Mouse (Mus musculus) limb, embryonic 11.5 days (tissue): Measurements from ENCODE around the gene Mrpl24. TPM values are rescaled to one million over a fixed set of nuclear protein-coding genes. Genes with fewer than 3 reads are reported as not detected.

Experiments used
- ATAC-seq: fragments of 200-750 bp; cut with Nextera tagmentation; 2 replicates; pipeline ENCODE4 v1.8.0; 2017; ENCODE audit warnings: low read depth; ENCODE audit not compliant: insufficient number of reproducible peaks, low FRiP score, low TSS enrichment
- DNase-seq: peaks from one replicate; pipeline ENCODE4 v3.0.0-alpha.2; 2015; ENCODE audit warnings: low spot score
- H3K27ac ChIP-seq: fragments of 300-500 bp; sonication (generic); replicated peaks from 2 replicates; pipeline ENCODE4 v1.5.1; 2014; ENCODE audit warnings: low read depth, mild to moderate bottlenecking, low read length
- H3K27me3 ChIP-seq: fragments of 300-500 bp; sonication (generic); 2 replicates; pipeline ENCODE4 v1.6.1; 2014; ENCODE audit warnings: mild to moderate bottlenecking, low read length, mixed read lengths; ENCODE audit not compliant: control insufficient read depth, insufficient read depth
- H3K36me3 ChIP-seq: fragments of 300-500 bp; sonication (generic); 2 replicates; pipeline ENCODE4 v1.6.1; 2014; ENCODE audit warnings: mild to moderate bottlenecking, low read length, moderate library complexity, mixed read lengths; ENCODE audit not compliant: control insufficient read depth, insufficient read depth
- H3K4me1 ChIP-seq: fragments of 300-500 bp; sonication (generic); 2 replicates; pipeline ENCODE4 v1.6.1; 2014; ENCODE audit warnings: low read length, mixed read lengths; ENCODE audit not compliant: control insufficient read depth, insufficient read depth
- H3K4me2 ChIP-seq: fragments of 300-500 bp; sonication (generic); 2 replicates; pipeline ENCODE4 v1.6.1; 2014; ENCODE audit warnings: low read depth, mild to moderate bottlenecking, moderate library complexity; ENCODE audit not compliant: severe bottlenecking
- H3K4me3 ChIP-seq: fragments of 300-500 bp; sonication (generic); 2 replicates; pipeline ENCODE4 v1.5.1; 2014; ENCODE audit warnings: low read depth, low read length
- H3K9ac ChIP-seq: fragments of 300-500 bp; sonication (generic); 2 replicates; pipeline ENCODE4 v1.6.1; 2014; ENCODE audit warnings: mild to moderate bottlenecking, low read length
- H3K9me3 ChIP-seq: fragments of 300-500 bp; sonication (generic); 2 replicates; pipeline ENCODE4 v1.6.1; 2016; ENCODE audit warnings: low read length; ENCODE audit not compliant: control insufficient read depth
- WGBS: fragments of 180-500 bp; shearing (Covaris S2); extraction: QIAGEN DNeasy Blood & Tissue Kit; methylation state at CpG from one replicate; pipeline ENCODE4 v1.1.7; 2014; 5-methylcytosine and 5-hydroxymethylcytosine counted together
- polyA plus RNA-seq: library from polyadenylated mRNA; unstranded; fragments of >200 nt; fragmentation: Nextera tagmentation; extraction: Ambion mirVana; gene quantifications from 2 replicates; pipeline ENCODE4 v1.2.1, GENCODE M21; 2014

The Mrpl24 gene
- polyA plus RNA-seq, 1 experiment from 2014 or later: 76.8 TPM

DNA sequence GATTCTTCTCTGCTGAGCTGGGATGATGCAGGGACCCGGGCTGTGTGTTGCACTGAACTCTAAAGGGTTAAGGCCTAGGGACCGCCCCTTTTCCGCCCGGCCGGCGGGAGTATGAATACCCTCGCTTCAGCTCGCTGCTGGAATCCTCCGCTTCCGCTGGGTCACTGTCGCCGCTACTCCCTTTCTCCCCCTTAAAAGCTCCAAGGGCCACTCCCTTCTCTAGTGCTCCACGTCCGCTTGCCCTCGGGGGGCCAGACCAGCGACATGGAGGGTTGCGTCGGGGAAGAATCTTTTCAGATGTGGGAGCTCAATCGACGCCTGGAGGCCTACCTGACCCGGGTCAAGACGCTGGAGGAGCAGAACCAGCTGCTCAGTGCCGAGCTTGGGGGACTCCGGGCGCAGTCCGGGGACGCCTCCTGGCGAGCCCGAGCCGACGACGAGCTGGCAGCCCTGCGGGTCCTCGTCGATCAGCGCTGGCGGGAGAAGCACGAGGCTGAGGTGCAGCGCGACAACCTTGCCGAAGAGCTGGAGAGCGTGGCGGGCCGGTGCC is 51.7 kb downstream of the Mrpl24 start, which contains the start of gene Nes:
TSS of gene Nes (plus strand) at position 140 of the 550 bp plus-strand sequence.
- Histone ChIP-seq H3K4me2 (peak within 1 kb of the TSS; percentile 96), H3K9me3 (no peaks in the 10 kb centered on the region), H3K4me3 (peak within 1 kb of the TSS; percentile 49), H3K4me1 (peaks cover 42% of the 10 kb centered on the region), H3K27ac (0 out of 2 replicates have a peak within 1 kb of the TSS, but pooled peaks have one; percentile 36), H3K9ac (peak within 1 kb of the TSS; percentile 55), H3K36me3 (no peaks in the 10 kb centered on the region), H3K27me3 (peaks cover 19% of the 10 kb centered on the region)
- peak; percentile 60; the same call in 1 of the 2 replicates for ATAC-seq
- under 1% methylated on average over 44 of the region's 44 CpGs for WGBS
- DNase-seq: peak; percentile 86

DNA sequence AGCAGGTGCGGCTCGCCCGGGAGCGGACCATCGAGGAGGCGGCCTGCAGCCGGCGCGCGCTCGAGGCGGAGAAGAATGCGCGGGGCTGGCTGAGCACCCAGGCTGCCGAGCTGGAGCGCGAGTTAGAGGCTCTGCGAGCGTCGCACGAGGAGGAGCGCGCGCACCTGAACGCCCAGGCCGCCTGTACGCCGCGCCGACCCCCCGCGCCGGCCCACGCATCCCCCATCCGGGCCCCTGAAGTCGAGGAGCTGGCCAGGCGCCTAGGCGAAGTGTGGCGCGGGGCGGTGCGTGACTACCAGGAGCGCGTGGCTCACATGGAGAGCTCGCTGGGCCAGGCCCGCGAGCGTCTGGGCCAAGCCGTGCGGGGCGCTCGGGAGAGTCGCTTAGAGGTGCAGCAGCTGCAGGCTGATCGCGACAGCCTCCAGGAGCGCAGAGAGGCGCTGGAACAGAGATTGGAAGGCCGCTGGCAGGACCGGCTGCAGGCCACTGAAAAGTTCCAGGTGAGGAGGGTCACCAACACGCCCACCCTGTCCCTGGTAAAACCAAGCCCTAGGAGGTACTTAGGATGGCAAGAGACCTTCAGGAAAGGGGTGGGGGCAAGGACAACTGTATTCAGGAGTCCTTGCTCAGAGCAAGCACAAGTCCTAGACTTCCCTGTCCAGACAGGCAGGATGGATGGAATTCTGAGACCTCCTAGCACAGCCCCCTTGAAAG is 52.3 kb downstream of the Mrpl24 start:
- Histone ChIP-seq H3K27ac (0 out of 2 replicates have a peak overlapping the region, but pooled peaks have one; percentile 36), H3K4me1 (peaks cover 42% of the 10 kb centered on the region), H3K9me3 (no peaks in the 10 kb centered on the region), H3K4me2 (peak overlapping the region; percentile 96), H3K36me3 (no peaks in the 10 kb centered on the region), H3K4me3 (peak overlapping the region; percentile 49), H3K27me3 (peaks cover 19% of the 10 kb centered on the region), H3K9ac (peak overlapping the region; percentile 55)
- ATAC-seq (peak; percentile 38; the same call in 1 of the 2 replicates), DNase-seq (peak; percentile 42)
- WGBS: under 1% methylated on average over 60 of the region's 60 CpGs

DNA sequence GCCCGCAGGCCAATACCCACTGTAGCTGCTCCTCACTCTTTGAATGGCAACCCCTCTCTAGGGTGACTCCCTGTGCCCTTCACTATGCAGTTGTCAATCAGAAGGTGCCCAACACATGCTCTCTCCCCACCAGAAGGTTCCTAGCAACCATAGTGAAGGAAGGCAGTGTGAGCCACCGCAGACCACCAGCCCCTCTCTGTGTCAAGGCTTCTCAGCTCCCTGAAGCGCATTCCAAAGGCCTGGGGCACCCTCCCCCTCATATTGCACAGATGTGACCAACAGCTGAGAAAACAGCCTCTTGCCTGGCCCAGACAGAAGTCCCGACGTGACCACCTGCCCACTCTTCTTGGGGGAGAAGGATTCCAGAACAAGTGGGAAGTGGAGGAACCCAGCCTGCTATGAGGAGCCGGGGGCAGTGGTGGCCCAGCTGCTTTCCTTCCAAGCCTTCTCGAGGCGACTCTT is 52.9 kb downstream of the Mrpl24 start:
- 9% methylated on average over 8 of the region's 8 CpGs for WGBS
- H3K4me2 ChIP-seq: peak overlapping the region; percentile 96
- DNase-seq (peak; percentile 54), ATAC-seq (no peak)
- peaks cover 42% of the 10 kb centered on the region for H3K4me1 ChIP-seq
- H3K27ac ChIP-seq: no peak overlapping the region
- no peaks in the 10 kb centered on the region for H3K36me3 ChIP-seq
- H3K4me3 ChIP-seq: peak overlapping the region; percentile 49
- H3K27me3 ChIP-seq: peaks cover 19% of the 10 kb centered on the region
- H3K9ac ChIP-seq: peak overlapping the region; percentile 13; the same call in 1 of the 2 replicates
- no peaks in the 10 kb centered on the region for H3K9me3 ChIP-seq

DNA sequence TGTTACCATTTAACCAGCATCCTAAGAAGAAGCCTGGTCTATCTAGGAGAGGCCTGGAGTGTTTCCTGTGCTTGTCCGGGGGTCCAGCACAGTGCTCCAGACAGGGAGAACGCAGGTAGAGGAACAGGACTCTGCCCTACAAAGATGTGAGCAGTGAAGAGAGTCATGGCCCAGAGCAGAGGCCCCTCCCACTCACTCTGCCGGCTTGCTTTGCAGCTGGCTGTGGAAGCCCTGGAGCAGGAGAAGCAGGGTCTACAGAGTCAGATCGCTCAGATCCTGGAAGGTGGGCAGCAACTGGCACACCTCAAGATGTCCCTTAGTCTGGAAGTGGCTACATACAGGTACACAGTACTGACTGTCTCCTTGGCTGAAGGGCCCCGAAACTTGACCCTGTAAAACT is 53.5 kb downstream of the Mrpl24 start:
- H3K4me1 ChIP-seq: peaks cover 42% of the 10 kb centered on the region
- H3K4me2 ChIP-seq: peak overlapping the region; percentile 96
- no peaks in the 10 kb centered on the region for H3K9me3 ChIP-seq
- DNase-seq (peak; percentile 40), ATAC-seq (no peak)
- H3K9ac ChIP-seq: no peak overlapping the region
- H3K36me3 ChIP-seq: no peaks in the 10 kb centered on the region
- H3K27ac ChIP-seq: no peak overlapping the region
- H3K27me3 ChIP-seq: peaks cover 19% of the 10 kb centered on the region
- H3K4me3 ChIP-seq: peak overlapping the region; percentile 49
- 24% methylated on average over 5 of the region's 5 CpGs for WGBS

Other genes with a start within 250 kb of the Mrpl24 start
- gene Lrrc71, start 170.9 kb upstream of the Mrpl24 start, polyA plus RNA-seq: 0.26 and 0.43 TPM in 2 replicates
- 0.21 and 0.44 TPM in 2 replicates for gene Ntrk1, start 124.3 kb upstream of the Mrpl24 start, polyA plus RNA-seq
- gene Insrr, start 122.6 kb upstream of the Mrpl24 start, polyA plus RNA-seq: 0.12 and 0.26 TPM in 2 replicates
- gene Pear1, start 95.2 kb upstream of the Mrpl24 start, polyA plus RNA-seq: 9.4 and 11.3 TPM in 2 replicates
- gene Sh2d2a, start 72.8 kb upstream of the Mrpl24 start, polyA plus RNA-seq: not detected in 2 replicates
- gene Prcc, start 33.9 kb upstream of the Mrpl24 start, polyA plus RNA-seq: 24.1 and 24.4 TPM in 2 replicates
- 305 and 311 TPM in 2 replicates for gene Hdgf, start 13.2 kb upstream of the Mrpl24 start, polyA plus RNA-seq
- 51.7 and 67.0 TPM in 2 replicates for gene Isg20l2, start 10.8 kb downstream of the Mrpl24 start, polyA plus RNA-seq
- 17.2 and 19.5 TPM in 2 replicates for gene Rrnad1, start 11.2 kb downstream of the Mrpl24 start, polyA plus RNA-seq
- 796 and 836 TPM in 2 replicates for gene Crabp2, start 29.2 kb downstream of the Mrpl24 start, polyA plus RNA-seq
- gene Nes, start 51.6 kb downstream of the Mrpl24 start, polyA plus RNA-seq: 7.9 and 8.8 TPM in 2 replicates
- gene Bcan, start 80.7 kb downstream of the Mrpl24 start, polyA plus RNA-seq: not detected in 2 replicates
- gene Hapln2, start 108.1 kb downstream of the Mrpl24 start, polyA plus RNA-seq: 0.44 TPM in 1 of 2 replicates, not detected in the other
- gene Gpatch4, start 123.6 kb downstream of the Mrpl24 start, polyA plus RNA-seq: 36.9 and 44.1 TPM in 2 replicates
- gene Naxe, start 139.0 kb downstream of the Mrpl24 start, polyA plus RNA-seq: 171 and 172 TPM in 2 replicates
- gene Ttc24, start 158.8 kb downstream of the Mrpl24 start, polyA plus RNA-seq: not detected in 2 replicates
- 16.0 and 19.6 TPM in 2 replicates for gene Iqgap3, start 162.5 kb downstream of the Mrpl24 start, polyA plus RNA-seq
- gene Mef2d, start 222.9 kb downstream of the Mrpl24 start, polyA plus RNA-seq: 12.6 and 14.3 TPM in 2 replicates